Mouse (Mus musculus) right cerebral cortex, postnatal 14 days (tissue): ENCODE measurements around the gene Pole3.
A peak's percentile ranks its signal among the peaks of the same experiment; 100 is the strongest.

ENCODE experiments used
- DNase-seq: peaks from one replicate; pipeline ENCODE4 v3.0.0; 2022

The Pole3 gene

GRCm38 (mm10) chr4:62524651-62525488 lies at the start of gene Pole3, which contains the start of gene 4933430I17Rik:
Gene Pole3 (minus strand): TSS chr4:62525068.
Gene 4933430I17Rik (plus strand): TSS chr4:62525369.
- DNase-seq, result peak; percentile 97

DNA sequence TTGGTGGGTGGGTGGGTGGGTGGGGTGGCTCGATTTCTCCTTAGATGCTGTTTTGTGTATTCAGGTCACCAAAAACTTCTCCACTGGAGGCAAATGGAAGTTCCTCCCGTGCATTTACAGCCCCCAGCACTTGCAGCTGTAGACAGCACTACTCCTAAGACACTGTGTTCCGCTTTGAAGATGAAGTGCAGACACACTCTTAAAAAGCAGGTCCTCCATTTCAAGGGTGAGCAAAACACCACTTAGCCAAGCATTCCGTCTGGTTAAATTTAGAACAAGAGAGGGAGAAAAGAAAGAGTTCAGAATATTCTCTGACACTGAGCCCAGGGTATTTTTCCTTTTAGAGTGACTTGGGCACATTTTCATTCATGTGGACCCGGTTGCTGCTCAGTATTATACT lies 45.2 kb upstream of the Pole3 start:
- DNase-seq, result no peak

DNA sequence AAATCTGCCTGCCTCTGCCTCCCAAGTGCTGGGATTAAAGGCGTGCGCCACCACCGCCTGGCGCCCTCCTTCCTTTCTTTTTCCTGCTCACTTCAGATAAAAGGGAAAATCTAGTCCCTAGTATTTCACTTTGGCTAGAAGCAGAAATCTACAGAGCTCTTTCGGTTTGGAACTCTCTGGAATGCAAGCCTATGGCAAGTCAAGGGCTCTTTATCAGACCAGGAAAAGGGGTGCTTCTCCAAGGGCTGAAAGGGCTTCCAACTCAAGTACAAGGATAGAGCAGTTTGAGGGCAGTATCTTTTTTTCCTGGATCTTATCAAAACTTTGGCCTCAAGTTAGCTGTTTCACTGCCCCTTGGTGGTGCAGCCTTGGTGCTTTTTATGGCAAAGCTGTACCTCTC lies 44.7 kb upstream of the Pole3 start:
- no peak for DNase-seq

- DNase-seq, result no peak
Measured at GRCm38 (mm10) chr4:62568359-62568758, 43.5 kb upstream of the Pole3 start.

GRCm38 (mm10) chr4:62567696-62568095 lies 42.8 kb upstream of the Pole3 start:
- no peak for DNase-seq

DNA sequence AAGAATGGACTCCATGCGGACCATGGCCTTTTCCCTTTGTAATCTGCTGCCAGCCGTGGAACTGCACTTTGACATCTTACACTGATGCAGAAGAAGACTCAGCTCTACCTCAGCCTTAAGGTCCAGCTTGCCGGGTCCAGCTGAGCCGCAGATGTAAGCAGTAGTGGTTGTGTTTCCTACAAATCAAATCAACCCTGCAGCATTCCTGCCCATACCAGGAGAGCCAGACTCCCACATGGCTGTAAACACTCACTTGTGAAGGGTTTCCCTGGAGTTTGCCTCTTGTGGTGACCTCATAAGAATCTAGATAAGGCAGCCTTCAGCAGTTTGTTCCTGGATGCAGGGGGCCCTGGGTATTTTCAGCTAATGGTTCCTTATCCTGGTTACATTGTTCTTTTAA lies 41.7 kb upstream of the Pole3 start:
- no peak for DNase-seq

DNA sequence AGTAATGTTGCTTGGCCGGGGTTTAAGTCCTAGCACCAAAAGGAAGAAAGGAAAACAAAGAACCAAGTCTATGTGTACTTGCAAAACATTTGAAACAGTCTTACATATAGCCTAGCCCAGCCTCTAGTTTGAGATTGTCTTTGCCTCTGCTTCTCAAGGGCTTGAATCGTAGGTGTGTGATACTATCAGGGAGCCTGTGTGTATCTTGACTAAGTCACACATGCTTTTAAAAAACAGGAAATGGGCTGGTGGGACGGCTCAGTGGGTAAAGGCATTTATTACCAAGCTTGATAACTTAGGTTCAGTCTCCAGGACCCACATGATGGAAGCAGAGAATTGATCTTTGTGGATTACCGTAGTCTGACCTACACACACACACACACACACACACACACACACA lies 37.1 kb upstream of the Pole3 start:
- DNase-seq, result no peak

DNA sequence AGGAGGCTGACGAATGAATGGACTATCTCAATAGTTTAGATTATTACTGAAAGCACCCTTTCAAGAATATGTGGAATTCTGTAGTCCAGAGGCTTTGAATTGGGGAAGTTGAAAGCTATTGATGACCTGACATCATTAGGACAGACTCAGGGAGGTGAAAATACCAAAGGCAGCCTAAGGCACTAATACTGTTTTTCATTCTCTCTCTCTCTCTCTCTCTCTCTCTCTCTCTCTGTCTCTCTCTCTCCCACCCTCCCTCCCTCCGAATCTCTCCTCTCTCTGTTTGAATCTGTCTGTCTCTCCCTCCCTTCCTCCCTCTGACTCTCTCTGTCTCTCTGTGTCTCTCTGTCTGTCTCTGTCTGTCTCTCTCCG lies 36.7 kb upstream of the Pole3 start:
- DNase-seq, result no peak

GRCm38 (mm10) chr4:62560963-62561629 lies 36.2 kb upstream of the Pole3 start:
- DNase-seq, result peak; percentile 68

DNA sequence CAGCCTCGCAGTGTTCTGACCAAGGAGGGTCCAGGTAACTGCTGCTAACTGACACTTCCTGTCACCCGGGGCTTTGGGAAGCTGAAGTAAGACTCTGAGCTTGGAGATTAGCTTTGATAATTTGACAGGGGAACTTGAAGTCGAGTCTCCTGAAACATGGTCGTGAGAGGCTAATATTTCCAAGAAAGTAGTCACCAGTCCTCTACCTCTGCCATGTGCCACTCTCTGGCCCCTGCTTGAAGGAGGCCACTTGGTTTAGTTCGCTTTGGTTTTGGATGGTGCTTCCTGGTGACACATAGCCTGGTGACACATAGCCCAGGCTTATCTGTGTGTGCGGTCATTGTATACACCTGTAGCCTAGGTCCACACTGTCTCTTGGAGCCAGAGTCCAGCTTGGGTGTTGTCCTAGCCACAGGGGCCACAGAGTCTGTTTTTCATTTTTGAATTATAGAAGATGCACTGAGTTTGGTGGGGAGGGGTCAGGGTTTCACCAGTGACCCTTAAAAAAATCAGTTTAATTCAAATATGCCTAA lies 35.0 kb upstream of the Pole3 start, which contains the start of gene Rgs3:
TSS of gene Rgs3 (plus strand) at position 51 of the 533 bp plus-strand sequence.
- DNase-seq, result no peak

DNA sequence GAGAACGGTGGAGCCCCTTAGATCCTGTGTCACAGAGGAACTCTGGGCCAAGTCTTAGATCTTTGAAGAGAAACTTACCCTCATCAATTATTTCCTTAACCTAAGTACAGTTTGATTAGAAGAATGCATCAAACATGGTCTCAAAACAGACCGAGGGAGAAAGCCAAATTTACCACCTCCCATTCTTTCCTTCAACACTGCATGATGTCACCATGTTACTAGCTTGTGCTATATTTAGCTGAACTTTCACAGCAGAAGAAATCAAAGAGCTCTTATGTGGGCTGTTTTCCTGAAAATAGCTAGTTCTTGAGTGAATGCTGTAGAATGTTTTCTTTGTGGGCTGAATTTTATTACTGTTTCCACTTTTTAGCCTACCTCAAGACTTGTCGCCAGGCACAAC lies 32.6 kb upstream of the Pole3 start:
- no peak for DNase-seq

- no peak for DNase-seq
Measured at GRCm38 (mm10) chr4:62551966-62552365, 27.1 kb upstream of the Pole3 start.

DNA sequence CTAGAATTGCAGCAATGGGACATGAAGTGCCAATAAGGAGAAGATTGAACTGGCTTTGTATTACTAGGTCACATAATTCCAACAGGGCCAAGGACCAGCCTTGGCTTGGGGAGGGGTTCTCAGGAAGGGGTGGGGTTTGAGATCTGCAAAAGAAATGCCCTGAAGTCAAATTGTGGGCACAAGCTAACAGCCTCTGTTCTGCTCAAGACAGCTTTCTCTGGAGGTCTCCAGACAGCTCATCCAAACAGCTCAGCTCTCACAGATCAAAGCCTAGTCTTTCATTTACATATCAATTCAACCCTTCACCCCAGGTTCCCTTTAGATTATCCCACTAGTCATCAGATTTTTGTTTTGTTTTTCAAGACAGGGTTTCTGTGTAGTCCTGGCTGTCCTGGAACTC lies 19.9 kb upstream of the Pole3 start:
- DNase-seq, result no peak

- no peak for DNase-seq
Measured at GRCm38 (mm10) chr4:62543782-62544181, 18.9 kb upstream of the Pole3 start.

- DNase-seq, result no peak
Measured at GRCm38 (mm10) chr4:62541802-62542201, 16.9 kb upstream of the Pole3 start.

- no peak for DNase-seq
Measured at GRCm38 (mm10) chr4:62533729-62534128, 8.9 kb upstream of the Pole3 start.

GRCm38 (mm10) chr4:62527655-62528054 lies 2.8 kb upstream of the Pole3 start:
- no peak for DNase-seq

GRCm38 (mm10) chr4:62526256-62526655 lies 1.4 kb upstream of the Pole3 start:
- DNase-seq, result no peak

DNA sequence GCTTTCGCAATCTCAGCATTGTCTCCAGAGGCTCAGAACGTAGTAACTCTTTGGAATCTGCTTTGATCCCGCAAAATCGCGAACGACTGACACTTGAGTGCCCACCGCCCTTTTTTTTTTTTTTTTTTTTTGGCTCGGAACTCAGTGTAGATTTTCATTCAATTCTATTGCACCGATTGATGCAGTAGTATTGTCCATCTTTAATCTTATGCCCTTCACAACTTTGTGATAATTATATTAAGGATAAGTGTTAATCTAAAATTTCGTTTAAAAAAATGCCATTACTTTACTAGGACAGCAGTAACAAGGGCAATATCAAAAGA lies 582 bp upstream of the Pole3 start:
- DNase-seq, result no peak

DNA sequence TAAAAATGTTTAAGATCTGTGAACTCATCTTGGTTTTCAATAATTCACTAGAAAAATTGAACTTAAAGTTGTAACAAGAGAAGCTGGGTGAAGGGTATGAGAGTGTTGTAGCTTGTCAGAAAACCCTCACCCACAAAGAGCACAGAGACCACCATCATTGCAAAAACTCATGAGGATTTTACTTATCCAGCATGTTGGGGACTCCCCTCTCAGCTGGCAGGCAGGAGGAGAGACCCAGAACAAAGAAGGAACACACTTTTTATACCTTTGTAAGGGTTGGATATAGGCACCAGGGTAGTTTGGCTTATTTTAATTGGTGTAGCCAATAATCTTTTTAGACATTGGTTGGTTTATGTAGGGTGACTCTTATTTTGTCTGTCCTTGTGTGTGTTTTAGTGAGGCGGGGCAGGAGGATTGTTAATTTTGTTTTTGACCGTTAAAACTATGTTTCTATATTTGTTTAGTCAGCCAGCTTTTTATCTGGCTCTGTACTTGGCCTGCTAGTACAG lies 3.9 kb downstream of the Pole3 start:
- no peak for DNase-seq

DNA sequence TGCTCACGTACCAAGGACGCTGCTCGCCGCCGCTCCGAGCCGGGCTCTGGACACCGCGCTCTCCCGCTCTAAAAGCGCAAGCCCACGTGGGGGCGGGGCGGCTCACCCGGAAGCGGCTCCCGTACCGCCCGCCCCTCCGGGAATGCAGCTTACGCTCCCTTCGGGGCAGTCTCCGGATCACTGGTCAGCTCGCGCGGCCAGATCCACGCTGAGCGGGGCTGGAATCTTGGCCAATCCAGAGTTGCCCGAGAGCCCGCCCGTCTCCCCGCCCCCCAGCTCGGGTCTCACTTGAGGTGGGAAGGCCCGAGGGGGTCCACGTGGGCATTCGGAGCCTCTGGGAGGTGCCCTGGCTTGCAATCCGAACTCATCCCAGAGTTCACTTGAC lies 5.0 kb downstream of the Pole3 start, which contains the start of gene Alad:
TSS of gene Alad (minus strand) at position 70 of the 385 bp plus-strand sequence.
- DNase-seq, result peak; percentile 81

GRCm38 (mm10) chr4:62519122-62519848 lies 5.6 kb downstream of the Pole3 start:
- no peak for DNase-seq

DNA sequence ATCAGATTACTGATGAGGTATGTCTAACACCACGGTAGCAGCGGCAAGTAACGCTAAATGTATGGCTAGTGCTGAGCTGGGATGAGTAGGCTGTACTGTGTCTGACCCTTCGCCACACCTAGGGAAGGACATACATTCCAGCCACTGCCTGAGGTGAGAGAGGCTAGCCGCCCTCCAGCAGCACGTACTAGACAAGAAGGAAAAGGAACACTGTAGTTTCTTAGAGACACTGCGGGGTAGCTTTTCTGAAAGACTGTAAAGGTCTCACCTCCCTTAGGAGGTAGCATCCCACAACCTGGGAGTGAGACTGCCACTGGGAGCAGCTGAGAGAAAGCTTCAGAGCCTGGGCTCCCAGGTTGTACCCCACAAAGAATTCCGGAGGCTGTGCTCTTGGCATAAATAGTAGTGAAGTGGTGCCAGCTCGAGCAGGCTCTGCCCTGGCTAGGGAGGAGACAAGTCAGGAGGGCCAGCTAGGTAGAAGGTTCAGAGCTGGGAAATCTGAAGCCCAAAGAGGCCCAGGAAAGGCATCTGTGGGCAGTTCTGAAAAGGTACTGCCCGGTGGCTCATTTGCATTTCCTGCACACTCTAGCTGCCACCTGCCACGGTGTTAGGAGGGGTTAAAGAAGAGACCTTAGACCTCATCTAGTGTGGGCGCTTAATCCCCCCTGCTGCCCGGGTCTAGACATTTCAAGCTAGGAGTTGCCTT lies 6.3 kb downstream of the Pole3 start:
- DNase-seq, result no peak
